Mouse (Mus musculus) spleen, postnatal 0 days (tissue): Measurements from ENCODE around the gene Vmp1. TPM values are rescaled to one million over a fixed set of nuclear protein-coding genes. Genes with fewer than 3 reads are reported as not detected.
A peak's percentile ranks its signal among the peaks of the same experiment; 100 is the strongest.

Experiments
- microRNA counts: library from miRNA; unstranded; fragments of <30 nt; microRNA quantifications from one replicate; lab custom pipeline; 2015
- polyA plus RNA-seq: library from polyadenylated mRNA; unstranded; fragments of >200 nt; fragmentation: Nextera tagmentation; extraction: Ambion mirVana; gene quantifications from 2 replicates; pipeline ENCODE4 v1.2.1, GENCODE M21; 2015

Gene Vmp1
- polyA plus RNA-seq = 102 and 113 TPM in 2 replicates

DNA sequence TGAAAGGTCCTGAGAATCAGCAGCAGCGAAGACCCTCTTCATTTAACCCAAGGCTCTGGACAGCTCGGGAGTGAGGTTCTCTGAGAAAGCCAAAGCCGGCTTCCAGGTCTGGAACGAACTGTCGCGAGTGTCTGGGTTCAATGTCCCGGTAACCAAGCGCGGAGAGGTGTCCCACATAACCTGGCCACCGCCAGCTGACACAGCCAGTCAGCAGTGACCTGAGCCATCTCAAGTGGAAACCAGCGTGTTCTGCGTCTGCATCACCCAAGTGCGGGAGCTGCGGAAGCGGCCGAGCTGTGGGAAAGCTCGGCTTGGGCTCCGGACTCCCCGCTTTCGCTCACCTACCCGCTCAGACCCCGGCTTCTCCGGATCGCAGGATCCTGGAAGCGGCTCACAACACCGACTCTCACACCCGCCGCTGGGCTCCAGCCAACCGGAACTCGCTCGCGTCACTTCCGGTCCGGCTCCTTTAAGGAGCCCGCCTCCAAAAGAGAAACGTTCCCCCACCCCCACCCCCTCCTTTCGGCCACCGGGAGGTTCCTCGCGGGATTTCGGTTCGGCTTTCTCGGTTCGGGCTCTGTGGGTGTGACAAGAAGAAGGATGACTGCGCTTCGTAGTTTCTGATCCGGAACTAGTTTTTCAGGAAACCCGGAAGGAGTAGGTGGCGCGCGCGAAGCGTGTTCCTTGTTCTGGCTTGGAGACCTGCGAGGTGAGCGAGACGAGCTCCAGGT lies at the start of gene Vmp1, which contains the start of gene Ptrh2:
Gene Vmp1, minus strand, starts transcription at position 442 of the 731 bp plus-strand sequence.
Gene Ptrh2, plus strand, starts transcription at position 591 of the 731 bp plus-strand sequence.

GRCm38 (mm10) chr11:86544639-86545299 lies 138.9 kb downstream of the Vmp1 start, which contains the start of the genes Rps6kb1 and Tubd1:
Rps6kb1 (minus strand) TSS chr11:86544805.
Tubd1 (plus strand) TSS chr11:86544991.

MicroRNA genes within 50 kb of the gene (microRNA counts, 519-probe panel; counts per million panel counts)
- 8,752 counts per million, percentile 85 among the panel's probes with 10 or more counts for microRNA mmu-miR-21 (lab: Ali Mortazavi, UCI)

Other genes with a start within 250 kb of the Vmp1 start
- gene Rnft1, start 199.2 kb downstream of the Vmp1 start, polyA plus RNA-seq = 21.0 and 21.1 TPM in 2 replicates
- gene Rps6kb1, start 139.0 kb downstream of the Vmp1 start, polyA plus RNA-seq = 35.5 and 37.2 TPM in 2 replicates
- gene Tubd1, start 138.8 kb downstream of the Vmp1 start, polyA plus RNA-seq = 10.8 and 12.0 TPM in 2 replicates
- gene Ptrh2, start 149 bp upstream of the Vmp1 start, polyA plus RNA-seq = 22.4 and 23.8 TPM in 2 replicates
- gene Cltc, start 73.7 kb upstream of the Vmp1 start, polyA plus RNA-seq = 72.7 and 72.9 TPM in 2 replicates
- gene Dhx40, start 123.9 kb upstream of the Vmp1 start, polyA plus RNA-seq = 13.0 and 13.7 TPM in 2 replicates